Mouse (Mus musculus) limb, embryonic 14.5 days (tissue): Measurements from ENCODE around the gene Nop53. TPM values are rescaled to one million over a fixed set of nuclear protein-coding genes. Genes with fewer than 3 reads are reported as not detected.

ENCODE experiments used
- ATAC-seq: fragments of 200-750 bp; cut with Nextera tagmentation; 2 replicates; pipeline ENCODE4 v1.8.0; 2017; ENCODE audit warnings: low read depth, moderate number of reproducible peaks, moderate TSS enrichment; ENCODE audit not compliant: low FRiP score
- DNase-seq: peaks from one replicate; pipeline ENCODE4 v3.0.0-alpha.2; 2015; ENCODE audit warnings: low spot score
- H3K27ac ChIP-seq: fragments of 300-500 bp; sonication (generic); replicated peaks from 2 replicates; pipeline ENCODE4 v1.5.1; 2014; ENCODE audit warnings: low read depth, mild to moderate bottlenecking, low read length, moderate library complexity, mixed read lengths
- H3K27me3 ChIP-seq: fragments of 300-500 bp; sonication (generic); 2 replicates; pipeline ENCODE4 v1.6.1; 2014; ENCODE audit warnings: low read length, mixed read lengths; ENCODE audit not compliant: control insufficient read depth, insufficient read depth
- H3K36me3 ChIP-seq: fragments of 300-500 bp; sonication (generic); 2 replicates; pipeline ENCODE4 v1.6.1; 2014; ENCODE audit warnings: mild to moderate bottlenecking, low read length, moderate library complexity, mixed read lengths; ENCODE audit not compliant: control insufficient read depth, insufficient read depth
- H3K4me1 ChIP-seq: fragments of 300-500 bp; sonication (generic); 2 replicates; pipeline ENCODE4 v1.6.1; 2014; ENCODE audit warnings: antibody characterized with exemption, low read length, mixed read lengths; ENCODE audit not compliant: control insufficient read depth, insufficient read depth
- H3K4me2 ChIP-seq: fragments of 300-500 bp; sonication (generic); replicated peaks from 2 replicates; pipeline ENCODE4 v1.6.1; 2014; ENCODE audit warnings: low read depth, mild to moderate bottlenecking, low read length, moderate library complexity; ENCODE audit not compliant: severe bottlenecking
- H3K4me3 ChIP-seq: fragments of 300-500 bp; sonication (generic); replicated peaks from 2 replicates; pipeline ENCODE4 v1.5.1; 2014; ENCODE audit warnings: low read length
- H3K9ac ChIP-seq: fragments of 300-500 bp; sonication (generic); 2 replicates; pipeline ENCODE4 v1.6.1; 2014; ENCODE audit warnings: mild to moderate bottlenecking, low read depth, low read length, moderate library complexity; ENCODE audit not compliant: severe bottlenecking
- H3K9me3 ChIP-seq: fragments of 300-500 bp; sonication (generic); 2 replicates; pipeline ENCODE4 v1.6.1; 2016; ENCODE audit warnings: low read length; ENCODE audit not compliant: control insufficient read depth
- POLR2A ChIP-seq: fragments of 200-500 bp; IDR thresholded peaks from 2 replicates; pipeline ENCODE4 v1.8.0; 2012; ENCODE audit warnings: inconsistent platforms, mild to moderate bottlenecking, moderate library complexity, borderline replicate concordance; ENCODE audit not compliant: insufficient read depth, insufficient read length; ENCODE audit errors: extremely low read depth
- WGBS: fragments of 180-500 bp; shearing (Covaris S2); extraction: QIAGEN DNeasy Blood & Tissue Kit; methylation state at CpG from one replicate; pipeline ENCODE4 v1.1.7; 2014; 5-methylcytosine and 5-hydroxymethylcytosine counted together
- polyA plus RNA-seq, 2 experiments: library from polyadenylated mRNA; depleted of rRNA in 1 of 2; stranded (reverse) in 1 of 2; unstranded in 1 of 2; fragments of >200 nt; fragmentation: Nextera tagmentation in 1 of 2; extraction: Ambion mirVana in 1 of 2; gene quantifications; 2 replicates each; pipeline versions ENCODE4 v1.2.1 to v1.2.3; 2012 to 2014

Gene Nop53
- polyA plus RNA-seq, 2 experiments, result 176 to 192 TPM

- WGBS, result 48% methylated on average over 2 of the region's 2 CpGs
- H3K27ac ChIP-seq, result no peak overlapping the region
- DNase-seq, result peak; percentile 20
Measured at GRCm38 (mm10) chr7:15914252-15914651, 31.6 kb downstream of the Nop53 start.

GRCm38 (mm10) chr7:15912183-15912582, 33.7 kb downstream of the Nop53 start:
- Histone ChIP-seq H3K27ac (no peak overlapping the region), H3K9ac (no peak overlapping the region), H3K27me3 (no peaks in the 10 kb centered on the region), H3K4me3 (no peak overlapping the region), H3K9me3 (no peaks in the 10 kb centered on the region), H3K36me3 (peaks cover 4% of the 10 kb centered on the region), H3K4me1 (no peaks in the 10 kb centered on the region), H3K4me2 (no peak overlapping the region)
- ATAC-seq, result peak; percentile 36
- TF ChIP-seq POLR2A, result no peak
- peak; percentile 80 for DNase-seq
- WGBS, result 4% methylated on average over 4 of the region's 4 CpGs

More at GRCm38 (mm10) chr7:15914252-15914651, 31.6 kb downstream of the Nop53 start:
- H3K4me1 ChIP-seq, result no peaks in the 10 kb centered on the region
- TF ChIP-seq POLR2A, result no peak
- H3K4me3 ChIP-seq, result no peak overlapping the region
- no peaks in the 10 kb centered on the region for H3K27me3 ChIP-seq
- H3K9me3 ChIP-seq, result no peaks in the 10 kb centered on the region
- H3K4me2 ChIP-seq, result no peak overlapping the region
- ATAC-seq, result no peak
- no peak overlapping the region for H3K9ac ChIP-seq
- peaks cover 17% of the 10 kb centered on the region for H3K36me3 ChIP-seq

DNA sequence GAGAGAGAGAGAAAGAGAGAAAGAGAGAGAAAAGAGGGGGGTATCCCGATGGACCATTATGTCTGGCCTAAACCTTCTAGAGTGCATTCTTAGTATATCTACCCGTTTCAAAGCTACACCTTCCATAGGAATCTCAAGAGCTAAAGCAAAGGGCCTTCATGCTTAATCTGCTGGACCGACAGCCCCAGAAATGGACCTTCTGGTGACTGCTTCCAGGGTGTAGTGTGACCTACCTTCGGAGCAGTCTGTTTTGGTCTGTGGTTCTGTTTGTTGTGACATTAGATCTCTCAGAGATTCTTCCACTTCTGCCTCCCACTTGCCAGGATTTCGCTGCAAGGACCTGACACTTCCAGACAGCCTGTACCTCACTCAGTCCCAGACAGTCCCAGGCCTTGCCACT, 35.4 kb downstream of the Nop53 start:
- 89% methylated on average over 5 of the region's 5 CpGs for WGBS
- Histone ChIP-seq H3K4me2 (no peak overlapping the region), H3K4me3 (no peak overlapping the region), H3K9ac (no peak overlapping the region), H3K27ac (no peak overlapping the region), H3K36me3 (no peaks in the 10 kb centered on the region), H3K27me3 (no peaks in the 10 kb centered on the region), H3K4me1 (no peaks in the 10 kb centered on the region), H3K9me3 (no peaks in the 10 kb centered on the region)
- TF ChIP-seq POLR2A, result no peak
- ATAC-seq, result no peak
- DNase-seq, result no peak

DNA sequence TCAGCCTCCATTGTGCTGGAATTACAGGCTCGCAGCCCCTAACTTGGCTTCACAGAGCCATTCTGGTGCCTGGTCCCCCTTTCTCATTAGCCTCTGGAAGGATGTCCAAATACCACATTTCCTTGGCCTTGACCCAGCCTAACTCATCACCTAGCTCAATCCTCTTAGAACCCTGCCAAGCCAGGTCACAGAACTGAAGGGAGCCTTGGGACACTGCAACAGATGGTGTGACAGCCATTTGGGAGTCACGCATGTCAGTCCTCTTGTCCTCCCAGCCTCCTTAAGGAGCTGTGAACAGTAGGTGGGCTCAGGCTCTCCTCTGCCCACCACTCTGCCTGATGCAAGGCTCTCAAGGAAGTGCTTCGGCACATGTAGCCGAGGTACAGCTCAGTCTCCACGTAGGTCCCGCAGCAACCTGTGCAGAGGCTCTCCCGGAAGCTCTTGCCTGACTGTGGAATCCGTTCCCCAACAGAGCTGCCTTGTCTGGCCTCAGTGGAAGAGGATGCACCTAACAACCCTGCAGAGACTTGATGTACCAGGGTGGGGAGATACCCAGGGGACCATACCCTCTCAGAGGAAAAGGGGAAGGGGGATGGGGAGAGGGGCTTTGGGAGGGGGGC, 37.8 kb downstream of the Nop53 start:
- TF ChIP-seq POLR2A, result no peak
- no peaks in the 10 kb centered on the region for H3K9me3 ChIP-seq
- no peak overlapping the region for H3K4me3 ChIP-seq
- H3K36me3 ChIP-seq, result no peaks in the 10 kb centered on the region
- H3K27me3 ChIP-seq, result no peaks in the 10 kb centered on the region
- H3K4me1 ChIP-seq, result no peaks in the 10 kb centered on the region
- WGBS, result 68% methylated on average over 8 of the region's 8 CpGs
- no peak for ATAC-seq
- no peak for DNase-seq
- no peak overlapping the region for H3K4me2 ChIP-seq
- H3K27ac ChIP-seq, result no peak overlapping the region
- no peak overlapping the region for H3K9ac ChIP-seq

- Histone ChIP-seq H3K4me2 (no peak overlapping the region), H3K27me3 (no peaks in the 10 kb centered on the region), H3K4me3 (no peak overlapping the region), H3K36me3 (no peaks in the 10 kb centered on the region), H3K9me3 (no peaks in the 10 kb centered on the region), H3K4me1 (no peaks in the 10 kb centered on the region), H3K27ac (no peak overlapping the region), H3K9ac (no peak overlapping the region)
- TF ChIP-seq POLR2A, result no peak
- ATAC-seq, result no peak
- DNase-seq, result no peak
- WGBS, result 89% methylated on average over 1 of the region's 1 CpGs
Measured at GRCm38 (mm10) chr7:15906602-15907001, 39.3 kb downstream of the Nop53 start.
